ENCODE assay signal across 20 mouse cellular contexts in genomic region chr3:133331184-133331866, GRCm38 (mm10). TPM values are rescaled to one million over a fixed set of nuclear protein-coding genes. Genes with fewer than 3 reads are reported as not detected.
DNase-seq lines count a peak whose midpoint lies in the region; ATAC-seq and TF ChIP-seq lines count a peak whose summit lies in the region.
"Had no signal": no experiment of that assay in that cellular context is flagged by ENCODE, and none has a peak within 500 bp of the region (broad histone marks: within the 10 kb centered on the region; RNA-seq: fewer than 3 reads in every experiment).

No protein-coding gene starts in this region.

- H3K4me1 ChIP-seq in intestine, embryonic 16.5 days (ENCODE audit: control insufficient read depth, insufficient read depth, low read length), result peaks cover 11% of the 10 kb centered on the region; the same call in 1 of the 2 replicates
- H3K4me1 ChIP-seq in intestine, postnatal 0 days (replicated peaks; ENCODE audit: control insufficient read depth, insufficient read depth, low read length), result no peaks in the 10 kb centered on the region
- H3K4me1 ChIP-seq in midbrain, embryonic 10.5 days, result peaks cover 6% of the 10 kb centered on the region; the same call in 1 of the 2 replicates
- no peaks in the 10 kb centered on the region for H3K4me1 ChIP-seq in midbrain, postnatal 0 days (ENCODE audit: insufficient read depth, low read length)
- H3K4me1 ChIP-seq in hindbrain, embryonic 12.5 days, result no peaks in the 10 kb centered on the region
- peaks cover 6% of the 10 kb centered on the region for H3K4me1 ChIP-seq in midbrain, embryonic 13.5 days (replicated peaks)
- H3K4me1 ChIP-seq in heart, embryonic 12.5 days (replicated peaks), result peaks cover 8% of the 10 kb centered on the region; the same call in 1 of the 2 replicates
- H3K4me1 ChIP-seq: embryonic facial prominence, embryonic 13.5 days; heart, embryonic 10.5 days; midbrain, embryonic 12.5 days had no signal

- H3K9ac ChIP-seq in intestine, embryonic 16.5 days (ENCODE audit: low read depth, low read length), result no peak overlapping the region
- H3K9ac ChIP-seq in intestine, postnatal 0 days (ENCODE audit: low read depth, low read length), result no peak overlapping the region
- H3K9ac ChIP-seq in midbrain, postnatal 0 days (replicated peaks; ENCODE audit: low read length, poor library complexity, severe bottlenecking), result no peak overlapping the region
- no peak overlapping the region for H3K9ac ChIP-seq in hindbrain, embryonic 12.5 days
- no peak overlapping the region for H3K9ac ChIP-seq in midbrain, embryonic 13.5 days (replicated peaks)
- H3K9ac ChIP-seq in heart, embryonic 12.5 days, result no peak overlapping the region
- H3K9ac ChIP-seq: embryonic facial prominence, embryonic 13.5 days; liver, embryonic 14.5 days; midbrain, embryonic 12.5 days had no signal

- no peak for TF ChIP-seq CTCF in intestine, postnatal 0 days (IDR thresholded peaks at IDR 0.05; ENCODE audit: low read depth)
- no peak for TF ChIP-seq CTCF in midbrain, postnatal 0 days (IDR thresholded peaks at IDR 0.05)

- no peak overlapping the region for H3K4me2 ChIP-seq in intestine, embryonic 16.5 days (ENCODE audit: low read depth, low read length)
- no peak overlapping the region for H3K4me2 ChIP-seq in intestine, postnatal 0 days (replicated peaks; ENCODE audit: low read depth)
- no peak overlapping the region for H3K4me2 ChIP-seq in midbrain, postnatal 0 days (ENCODE audit: low read depth, low read length, poor library complexity, severe bottlenecking)
- no peak overlapping the region for H3K4me2 ChIP-seq in hindbrain, embryonic 12.5 days (replicated peaks)
- no peak overlapping the region for H3K4me2 ChIP-seq in midbrain, embryonic 13.5 days (replicated peaks)
- H3K4me2 ChIP-seq in heart, embryonic 12.5 days, result no peak overlapping the region
- H3K4me2 ChIP-seq: embryonic facial prominence, embryonic 13.5 days; midbrain, embryonic 12.5 days had no signal

- H3K27me3 ChIP-seq in intestine, embryonic 16.5 days (replicated peaks; ENCODE audit: control insufficient read depth, insufficient read depth, low read length), result no peaks in the 10 kb centered on the region
- H3K27me3 ChIP-seq in intestine, postnatal 0 days (replicated peaks; ENCODE audit: control insufficient read depth, insufficient read depth, low read length), result no peaks in the 10 kb centered on the region
- no peaks in the 10 kb centered on the region for H3K27me3 ChIP-seq in midbrain, embryonic 10.5 days (ENCODE audit: low read depth, poor library complexity, severe bottlenecking)
- H3K27me3 ChIP-seq in midbrain, postnatal 0 days (ENCODE audit: insufficient read depth, low read length), result no peaks in the 10 kb centered on the region
- H3K27me3 ChIP-seq in hindbrain, embryonic 12.5 days, result no peaks in the 10 kb centered on the region
- no peaks in the 10 kb centered on the region for H3K27me3 ChIP-seq in midbrain, embryonic 13.5 days
- no peaks in the 10 kb centered on the region for H3K27me3 ChIP-seq in heart, embryonic 12.5 days (replicated peaks)
- H3K27me3 ChIP-seq: embryonic facial prominence, embryonic 13.5 days; midbrain, embryonic 12.5 days had no signal

- no peak overlapping the region for H3K4me3 ChIP-seq in intestine, embryonic 16.5 days (ENCODE audit: low read length)
- H3K4me3 ChIP-seq in intestine, postnatal 0 days (ENCODE audit: low read depth, low read length), result no peak overlapping the region
- H3K4me3 ChIP-seq in midbrain, embryonic 10.5 days, result no peak overlapping the region
- H3K4me3 ChIP-seq in midbrain, postnatal 0 days (ENCODE audit: low read depth, low read length), result no peak overlapping the region
- H3K4me3 ChIP-seq in hindbrain, embryonic 12.5 days, result no peak overlapping the region
- no peak overlapping the region for H3K4me3 ChIP-seq in midbrain, embryonic 13.5 days (replicated peaks)
- no peak overlapping the region for H3K4me3 ChIP-seq in heart, embryonic 12.5 days
- H3K4me3 ChIP-seq: embryonic facial prominence, embryonic 13.5 days; heart, embryonic 10.5 days; layer of hippocampus, adult 2 months; midbrain, embryonic 12.5 days had no signal

- H3K36me3 ChIP-seq in intestine, embryonic 16.5 days (ENCODE audit: control insufficient read depth, insufficient read depth, low read length), result no peaks in the 10 kb centered on the region
- peaks cover 18% of the 10 kb centered on the region; the same call in 1 of the 2 replicates for H3K36me3 ChIP-seq in intestine, postnatal 0 days (ENCODE audit: control insufficient read depth, insufficient read depth)
- H3K36me3 ChIP-seq in midbrain, embryonic 10.5 days, result peaks cover 36% of the 10 kb centered on the region
- no peaks in the 10 kb centered on the region for H3K36me3 ChIP-seq in midbrain, postnatal 0 days (ENCODE audit: insufficient read depth, low read length)
- peaks cover 4% of the 10 kb centered on the region; the same call in 1 of the 2 replicates for H3K36me3 ChIP-seq in hindbrain, embryonic 12.5 days
- H3K36me3 ChIP-seq in midbrain, embryonic 13.5 days, result peaks cover 25% of the 10 kb centered on the region
- peaks cover 21% of the 10 kb centered on the region for H3K36me3 ChIP-seq in heart, embryonic 12.5 days

- no peak overlapping the region for H3K27ac ChIP-seq in intestine, embryonic 16.5 days (ENCODE audit: low read length)
- no peak overlapping the region for H3K27ac ChIP-seq in intestine, postnatal 0 days (ENCODE audit: low read depth, low read length)
- H3K27ac ChIP-seq in midbrain, embryonic 10.5 days (replicated peaks), result no peak overlapping the region
- H3K27ac ChIP-seq in midbrain, postnatal 0 days (ENCODE audit: low read depth, low read length), result no peak overlapping the region
- no peak overlapping the region for H3K27ac ChIP-seq in hindbrain, embryonic 12.5 days
- H3K27ac ChIP-seq in midbrain, embryonic 13.5 days, result no peak overlapping the region
- H3K27ac ChIP-seq in heart, embryonic 12.5 days (ENCODE audit: poor library complexity, severe bottlenecking), result no peak overlapping the region
- H3K27ac ChIP-seq: embryonic facial prominence, embryonic 13.5 days; heart, embryonic 10.5 days; layer of hippocampus, adult 2 months; liver, embryonic 14.5 days; midbrain, embryonic 12.5 days had no signal

- DNase-seq in midbrain, embryonic 10.5 days (ENCODE audit: low spot score), result peak; percentile 17
- no peak for DNase-seq in midbrain, postnatal 0 days (ENCODE audit: low spot score)
- DNase-seq in layer of hippocampus, adult 11-12 months (ENCODE audit: low spot score), result no peak
- DNase-seq: cerebellum, adult 2 months; gastrocnemius, postnatal 36 days; heart, postnatal 10 days; kidney, postnatal 10 days; lung, postnatal 36 days; right cerebral cortex, adult 18-20 months had no signal

- 46% methylated on average over 15 of the region's 15 CpGs for WGBS in intestine, embryonic 16.5 days
- 56% methylated on average over 15 of the region's 15 CpGs for WGBS in intestine, postnatal 0 days
- WGBS in midbrain, embryonic 10.5 days, result 67% methylated on average over 15 of the region's 15 CpGs
- 62% methylated on average over 15 of the region's 15 CpGs for WGBS in midbrain, postnatal 0 days
- WGBS in hindbrain, embryonic 12.5 days, result 63% methylated on average over 15 of the region's 15 CpGs
- WGBS in midbrain, embryonic 13.5 days, result 62% methylated on average over 15 of the region's 15 CpGs
- WGBS in heart, embryonic 12.5 days, result 58% methylated on average over 15 of the region's 15 CpGs

- peak; percentile 32; the same call in 1 of the 2 replicates for ATAC-seq in intestine, embryonic 16.5 days
- no peak for ATAC-seq in intestine, postnatal 0 days
- ATAC-seq in midbrain, postnatal 0 days (ENCODE audit: low FRiP score), result no peak
- peak; percentile 49; the same call in 1 of the 2 replicates for ATAC-seq in hindbrain, embryonic 12.5 days (ENCODE audit: low FRiP score)
- ATAC-seq in midbrain, embryonic 13.5 days, result peak; percentile 61; the same call in 1 of the 2 replicates
- ATAC-seq in heart, embryonic 12.5 days (ENCODE audit: insufficient number of reproducible peaks, low FRiP score), result no peak
- ATAC-seq: forebrain, embryonic 16.5 days had no signal

- H3K9me3 ChIP-seq in intestine, embryonic 16.5 days (ENCODE audit: control insufficient read depth, low read length), result no peaks in the 10 kb centered on the region
- H3K9me3 ChIP-seq in intestine, postnatal 0 days (ENCODE audit: control insufficient read depth), result no peaks in the 10 kb centered on the region
- no peaks in the 10 kb centered on the region for H3K9me3 ChIP-seq in midbrain, embryonic 10.5 days (replicated peaks)
- H3K9me3 ChIP-seq in midbrain, postnatal 0 days (ENCODE audit: low read length), result no peaks in the 10 kb centered on the region
- no peaks in the 10 kb centered on the region for H3K9me3 ChIP-seq in hindbrain, embryonic 12.5 days (replicated peaks)
- H3K9me3 ChIP-seq in midbrain, embryonic 13.5 days, result no peaks in the 10 kb centered on the region
- H3K9me3 ChIP-seq in heart, embryonic 12.5 days (replicated peaks), result no peaks in the 10 kb centered on the region
- H3K9me3 ChIP-seq: embryonic facial prominence, embryonic 13.5 days; heart, embryonic 10.5 days; midbrain, embryonic 12.5 days had no signal

RNA-seq across cellular contexts. Expression of gene Ppa2, which starts 21.4 kb away (rescaled TPM):
- 146 and 149 TPM in 2 replicates for polyA plus RNA-seq in intestine, embryonic 16.5 days (2015; fragmentation: Nextera tagmentation; extraction: Ambion mirVana)
- polyA plus RNA-seq in intestine, postnatal 0 days (2015; fragmentation: Nextera tagmentation; extraction: Ambion mirVana), result 111 and 115 TPM in 2 replicates
- polyA plus RNA-seq in midbrain, embryonic 10.5 days (2016; fragmentation: Nextera tagmentation; extraction: Ambion mirVana), result 87.6 and 91.6 TPM in 2 replicates
- total RNA-seq in midbrain, postnatal 0 days (2014; rRNA removed), result 33.1 and 55.0 TPM in 2 replicates
- 99.4 and 100 TPM in 2 replicates for polyA plus RNA-seq in midbrain, postnatal 0 days (2015; fragmentation: Nextera tagmentation; extraction: Ambion mirVana)
- 70.3 and 71.0 TPM in 2 replicates for polyA plus RNA-seq in hindbrain, embryonic 12.5 days (2016; fragmentation: Nextera tagmentation; extraction: Ambion mirVana)
- 78.8 and 86.0 TPM in 2 replicates for polyA plus RNA-seq in midbrain, embryonic 13.5 days (2015; fragmentation: Nextera tagmentation; extraction: Ambion mirVana)
- polyA plus RNA-seq in heart, embryonic 12.5 days (2016; fragmentation: Nextera tagmentation; extraction: Ambion mirVana), result 112 and 115 TPM in 2 replicates

Comparison
In these comparisons a context has a peak if more than half of its experiments do, and no peak if none do; other contexts are left out.
1. ATAC-seq: peak in intestine, embryonic 16.5 days (single experiment), hindbrain, embryonic 12.5 days (single experiment) and midbrain, embryonic 13.5 days (single experiment); none in intestine, postnatal 0 days (single experiment), midbrain, postnatal 0 days (single experiment) and heart, embryonic 12.5 days (single experiment).